Mouse (Mus musculus) C2C12 (cell line): Measurements from ENCODE around the gene Gk5. TPM values are rescaled to one million over a fixed set of nuclear protein-coding genes. Genes with fewer than 3 reads are reported as not detected.

ENCODE experiments used
- H3K27me3 ChIP-seq: one replicate; pipeline ENCODE4 v1.6.1; 2011; ENCODE audit not compliant: control insufficient read depth, insufficient read depth, insufficient read length
- H3K36me3 ChIP-seq: one replicate; pipeline ENCODE4 v1.6.1; 2011; ENCODE audit not compliant: control insufficient read depth, insufficient read depth
- H3K4me3 ChIP-seq: one replicate; pipeline ENCODE4 v1.5.1; 2011; ENCODE audit warnings: mild to moderate bottlenecking, control low read depth; ENCODE audit not compliant: poor library complexity, insufficient read depth, severe bottlenecking
- H3K79me2 ChIP-seq: one replicate; pipeline ENCODE4 v1.6.1; 2011; ENCODE audit not compliant: control insufficient read depth, insufficient read depth
- H3K79me3 ChIP-seq: one replicate; pipeline ENCODE4 v1.6.1; 2011; ENCODE audit warnings: low read depth, control low read depth
- H3ac ChIP-seq: one replicate; pipeline ENCODE3; 2011; ENCODE audit warnings: low read depth; ENCODE audit not compliant: control insufficient read depth, insufficient read length
- CEBPB ChIP-seq: IDR thresholded peaks from one replicate; pipeline ENCODE4 v1.6.1; 2011; ENCODE audit warnings: low read depth, mild to moderate bottlenecking, control low read depth, moderate library complexity
- CTCF ChIP-seq: IDR thresholded peaks from one replicate; pipeline ENCODE4 v1.5.1; 2011; ENCODE audit not compliant: control insufficient read depth, insufficient read depth, insufficient read length
- FOSL1 ChIP-seq: IDR thresholded peaks from one replicate; pipeline ENCODE4 v1.8.0; 2011; ENCODE audit warnings: mild to moderate bottlenecking, low read length; ENCODE audit not compliant: poor library complexity, insufficient read depth, severe bottlenecking
- MAX ChIP-seq: IDR thresholded peaks from one replicate; pipeline ENCODE4 v1.6.1; 2011; ENCODE audit warnings: mild to moderate bottlenecking, control low read depth
- MYOD1 ChIP-seq: IDR thresholded peaks from one replicate; pipeline ENCODE4 v1.6.1; 2011; ENCODE audit warnings: low read depth; ENCODE audit not compliant: control insufficient read depth, insufficient read length
- MYOG ChIP-seq: IDR thresholded peaks from one replicate; pipeline ENCODE4 v1.6.1; 2011; ENCODE audit not compliant: control insufficient read depth, insufficient read length; ENCODE audit errors: extremely low read depth
- USF1 ChIP-seq: IDR thresholded peaks from one replicate; pipeline ENCODE4 v1.6.1; 2011; ENCODE audit warnings: low read depth, mild to moderate bottlenecking, control low read depth, moderate library complexity
- polyA plus RNA-seq: library from polyadenylated mRNA; unstranded; fragments of >200 nt; fragmentation: generic; extraction: Trizol; gene quantifications from one replicate; pipeline ENCODE4 v1.2.1, GENCODE M21; 2012; ENCODE audit warnings: missing spikeins

The Gk5 gene
- polyA plus RNA-seq, 1 experiment = 0.82 TPM

DNA sequence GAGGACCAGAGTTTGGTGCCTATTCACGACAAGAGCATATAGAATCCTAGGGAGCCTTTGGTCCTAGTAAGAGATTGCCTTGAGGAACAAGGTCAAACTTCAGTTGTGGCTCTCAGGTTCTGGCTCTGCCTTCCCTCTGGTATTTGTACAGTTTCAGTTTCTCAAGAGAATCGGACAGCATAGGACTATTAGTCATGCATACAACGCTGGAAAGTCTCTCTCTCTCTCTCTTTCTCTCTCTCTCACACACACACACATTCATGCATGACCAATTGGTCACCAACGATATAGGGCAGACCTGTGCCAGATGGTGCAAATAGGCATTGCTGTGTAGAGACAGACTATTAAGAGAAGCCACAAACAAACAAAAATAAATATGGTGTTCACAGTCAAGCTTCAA lies 946 bp upstream of the Gk5 start:
- TF ChIP-seq MAX (no peak), MYOD1 (no peak), CEBPB (no peak), FOSL1 (no peak), CTCF (no peak)
- no peaks in the 10 kb centered on the region for H3K79me2 ChIP-seq
- no peak overlapping the region for H3K4me3 ChIP-seq
- H3K36me3 ChIP-seq = no peaks in the 10 kb centered on the region
- no peaks in the 10 kb centered on the region for H3K27me3 ChIP-seq
- no peaks in the 10 kb centered on the region for H3K79me3 ChIP-seq
- no peak overlapping the region for H3ac ChIP-seq

DNA sequence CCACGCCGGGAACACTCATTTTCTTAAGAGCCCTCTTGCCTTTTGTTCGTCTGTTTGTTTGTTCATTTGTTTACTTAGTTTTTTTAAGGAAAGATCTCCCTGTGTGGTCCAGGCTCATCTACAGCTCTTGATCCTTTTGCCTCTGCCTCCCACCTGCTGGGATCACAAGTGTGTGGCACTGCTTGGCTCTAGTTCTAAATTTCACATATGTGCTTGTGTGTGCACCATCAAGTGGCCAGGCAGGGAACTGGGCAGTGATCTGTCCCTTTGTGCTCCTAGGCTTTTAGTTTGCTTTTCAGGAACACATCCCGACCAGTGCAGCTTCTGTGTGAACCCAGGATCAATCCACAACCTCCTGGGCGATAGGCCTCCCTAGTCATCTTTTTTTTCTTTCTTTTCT lies 8.8 kb downstream of the Gk5 start:
- Histone ChIP-seq H3K36me3 (no peaks in the 10 kb centered on the region), H3ac (no peak overlapping the region), H3K4me3 (no peak overlapping the region), H3K79me3 (no peaks in the 10 kb centered on the region), H3K79me2 (no peaks in the 10 kb centered on the region), H3K27me3 (no peaks in the 10 kb centered on the region)
- TF ChIP-seq MYOG = no peak
- TF ChIP-seq USF1 = no peak
- no peak for TF ChIP-seq CEBPB
- no peak for TF ChIP-seq MYOD1

DNA sequence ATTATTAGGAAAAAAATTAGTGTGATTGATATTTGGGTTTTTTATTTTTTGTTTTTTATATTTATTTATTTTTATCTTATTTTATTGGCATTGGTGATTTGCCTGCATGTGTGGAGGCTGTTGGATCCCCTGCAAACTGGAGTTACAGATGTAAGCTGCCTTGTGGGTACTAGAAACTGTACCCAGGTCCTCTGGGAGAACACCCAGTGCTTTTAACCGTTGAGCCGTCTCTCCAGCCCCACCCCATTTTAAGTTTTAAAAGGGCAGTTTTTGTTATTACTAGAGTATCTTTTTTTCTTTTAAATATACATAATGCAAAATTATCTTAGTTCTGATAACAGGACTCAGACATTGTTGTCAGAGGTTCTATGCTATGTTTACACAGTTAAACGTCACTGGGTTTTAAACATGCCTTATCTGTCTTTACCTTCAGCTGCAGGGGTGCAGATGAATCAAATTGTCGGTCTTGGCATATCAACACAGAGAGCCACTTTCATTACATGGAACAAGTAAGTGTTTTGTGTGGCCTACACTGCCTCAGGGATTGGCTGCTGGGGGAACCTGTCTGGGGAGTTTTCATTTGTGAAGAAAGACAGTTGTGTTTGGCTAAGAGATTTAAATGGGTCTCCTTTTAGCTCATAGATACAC lies 13.9 kb downstream of the Gk5 start:
- Histone ChIP-seq H3K36me3 (no peaks in the 10 kb centered on the region), H3K79me3 (no peaks in the 10 kb centered on the region), H3K79me2 (no peaks in the 10 kb centered on the region), H3ac (no peak overlapping the region), H3K27me3 (no peaks in the 10 kb centered on the region), H3K4me3 (no peak overlapping the region)
- TF ChIP-seq MAX (no peak), MYOD1 (no peak), MYOG (no peak), CEBPB (no peak), USF1 (no peak), CTCF (no peak)

DNA sequence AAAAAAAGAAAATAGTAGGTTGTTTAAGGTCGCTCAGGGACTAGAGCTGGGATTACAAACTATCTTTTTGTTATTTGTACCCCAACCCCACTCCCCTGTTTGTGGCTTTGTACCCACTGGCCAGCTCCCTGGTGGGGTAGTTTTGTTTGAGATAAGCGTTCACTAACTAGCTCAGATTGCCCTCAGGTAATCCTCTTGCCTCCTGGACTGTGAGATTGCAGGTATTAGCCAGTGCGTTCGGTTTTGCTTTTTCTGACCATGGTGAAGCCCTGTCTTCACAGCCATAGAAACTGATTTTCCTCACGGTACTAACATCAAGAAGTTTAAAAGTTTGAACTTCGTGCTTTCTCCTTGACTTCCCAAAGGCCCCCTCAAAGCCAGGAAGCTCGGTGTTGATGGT lies 15.3 kb downstream of the Gk5 start:
- H3K36me3 ChIP-seq = no peaks in the 10 kb centered on the region
- TF ChIP-seq CEBPB (no peak), USF1 (no peak), CTCF (no peak), MYOG (no peak), MYOD1 (no peak), FOSL1 (no peak), MAX (no peak)
- H3K79me3 ChIP-seq = no peaks in the 10 kb centered on the region
- H3K79me2 ChIP-seq = no peaks in the 10 kb centered on the region
- H3K27me3 ChIP-seq = no peaks in the 10 kb centered on the region
- no peak overlapping the region for H3ac ChIP-seq
- no peak overlapping the region for H3K4me3 ChIP-seq

DNA sequence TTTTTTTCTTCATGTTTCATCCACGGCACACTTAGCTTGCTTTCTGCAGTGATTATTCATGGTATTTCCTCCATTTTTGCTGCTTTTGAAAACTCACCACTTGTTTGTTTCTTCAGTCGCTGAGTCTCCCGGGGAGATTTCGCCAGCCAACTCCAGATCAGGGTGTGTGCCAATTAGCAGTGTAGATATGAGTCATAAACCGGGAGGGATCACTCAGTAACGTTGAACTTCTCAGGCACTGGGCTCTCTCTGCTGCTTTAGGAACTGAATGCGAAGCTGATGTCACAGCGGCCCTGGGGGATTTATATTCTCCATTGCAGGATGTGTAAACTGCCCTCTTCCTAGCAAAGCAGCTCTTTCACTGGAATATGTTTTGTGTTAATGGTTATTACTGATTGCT lies 15.8 kb downstream of the Gk5 start:
- no peak for TF ChIP-seq FOSL1
- no peak for TF ChIP-seq USF1

DNA sequence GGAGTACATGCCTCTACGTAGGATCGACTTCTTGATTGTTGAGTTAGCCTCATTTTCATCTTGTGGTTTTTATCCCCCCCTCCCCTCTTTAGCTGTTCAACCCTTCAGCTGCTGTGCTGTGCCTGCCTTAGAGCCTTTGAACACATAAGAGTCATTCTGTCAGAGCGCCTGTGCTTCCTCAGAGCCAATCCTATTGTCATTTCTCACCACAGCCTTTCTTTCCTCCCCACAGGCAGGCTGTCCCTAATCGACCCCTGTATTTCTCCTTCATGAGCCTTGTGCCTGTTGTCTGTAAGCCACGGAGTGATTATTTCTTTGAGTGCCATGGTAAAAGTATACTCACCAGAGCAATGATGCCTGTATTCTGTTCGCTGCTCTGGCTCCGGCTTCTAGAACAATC lies 16.3 kb downstream of the Gk5 start:
- Histone ChIP-seq H3K27me3 (no peaks in the 10 kb centered on the region), H3K4me3 (no peak overlapping the region), H3ac (no peak overlapping the region), H3K36me3 (no peaks in the 10 kb centered on the region), H3K79me2 (no peaks in the 10 kb centered on the region), H3K79me3 (no peaks in the 10 kb centered on the region)
- TF ChIP-seq FOSL1 = no peak
- no peak for TF ChIP-seq MAX
- no peak for TF ChIP-seq MYOG
- no peak for TF ChIP-seq MYOD1
- TF ChIP-seq CEBPB = no peak
- TF ChIP-seq USF1 = no peak
- no peak for TF ChIP-seq CTCF

More for the DNA sequence above, 15.8 kb downstream of the Gk5 start:
- no peak overlapping the region for H3ac ChIP-seq
- no peaks in the 10 kb centered on the region for H3K79me2 ChIP-seq
- H3K4me3 ChIP-seq = no peak overlapping the region
- no peaks in the 10 kb centered on the region for H3K36me3 ChIP-seq
- H3K27me3 ChIP-seq = no peaks in the 10 kb centered on the region
- H3K79me3 ChIP-seq = no peaks in the 10 kb centered on the region
